Mouse (Mus musculus) heart, embryonic 11.5 days (tissue): ENCODE results near the gene Cux1. TPM values are rescaled to one million over a fixed set of nuclear protein-coding genes. Genes with fewer than 3 reads are reported as not detected.
A peak's percentile ranks its signal among the peaks of the same experiment; 100 is the strongest.

Experiments
- ATAC-seq: fragments of 200-750 bp; cut with Nextera tagmentation; replicated peaks from 2 replicates; pipeline ENCODE4 v1.8.0; 2017; ENCODE audit warnings: moderate library complexity; ENCODE audit not compliant: insufficient number of reproducible peaks, low FRiP score, low TSS enrichment
- H3K27ac ChIP-seq: fragments of 300-500 bp; sonication (generic); 2 replicates; pipeline ENCODE4 v1.5.1; 2014; ENCODE audit warnings: mild to moderate bottlenecking, low read depth, low read length
- H3K27me3 ChIP-seq: fragments of 300-500 bp; sonication (generic); 2 replicates; pipeline ENCODE4 v1.6.1; 2014; ENCODE audit warnings: mild to moderate bottlenecking, low read length, mixed read lengths; ENCODE audit not compliant: control insufficient read depth, insufficient read depth
- H3K36me3 ChIP-seq: fragments of 300-500 bp; sonication (generic); 2 replicates; pipeline ENCODE4 v1.6.1; 2014; ENCODE audit warnings: mild to moderate bottlenecking, low read length, moderate library complexity, mixed read lengths; ENCODE audit not compliant: control insufficient read depth, insufficient read depth
- H3K4me1 ChIP-seq: fragments of 300-500 bp; sonication (generic); 2 replicates; pipeline ENCODE4 v1.6.1; 2014; ENCODE audit warnings: low read length; ENCODE audit not compliant: control insufficient read depth, insufficient read depth
- H3K4me2 ChIP-seq: fragments of 300-500 bp; sonication (generic); 2 replicates; pipeline ENCODE4 v1.6.1; 2014; ENCODE audit warnings: mild to moderate bottlenecking, moderate library complexity
- H3K4me3 ChIP-seq: fragments of 300-500 bp; sonication (generic); 2 replicates; pipeline ENCODE4 v1.5.1; 2014; ENCODE audit warnings: low read depth, low read length
- H3K9ac ChIP-seq: fragments of 300-500 bp; sonication (generic); 2 replicates; pipeline ENCODE4 v1.6.1; 2014; ENCODE audit warnings: mild to moderate bottlenecking, low read depth, low read length, moderate library complexity
- H3K9me3 ChIP-seq: fragments of 300-500 bp; sonication (generic); replicated peaks from 2 replicates; pipeline ENCODE4 v1.6.1; 2016; ENCODE audit warnings: low read length; ENCODE audit not compliant: control insufficient read depth
- WGBS: fragments of 180-500 bp; shearing (Covaris S2); extraction: QIAGEN DNeasy Blood & Tissue Kit; methylation state at CpG from one replicate; pipeline ENCODE4 v1.1.7; 2014; ENCODE audit not compliant: insufficient replicate concordance; 5-methylcytosine and 5-hydroxymethylcytosine counted together
- polyA plus RNA-seq: library from polyadenylated mRNA; unstranded; fragments of >200 nt; fragmentation: Nextera tagmentation; extraction: Ambion mirVana; gene quantifications from 2 replicates; pipeline ENCODE4 v1.2.1, GENCODE M21; 2014

The Cux1 gene
- polyA plus RNA-seq, 1 experiment from 2014 or later: 67.5 TPM

DNA sequence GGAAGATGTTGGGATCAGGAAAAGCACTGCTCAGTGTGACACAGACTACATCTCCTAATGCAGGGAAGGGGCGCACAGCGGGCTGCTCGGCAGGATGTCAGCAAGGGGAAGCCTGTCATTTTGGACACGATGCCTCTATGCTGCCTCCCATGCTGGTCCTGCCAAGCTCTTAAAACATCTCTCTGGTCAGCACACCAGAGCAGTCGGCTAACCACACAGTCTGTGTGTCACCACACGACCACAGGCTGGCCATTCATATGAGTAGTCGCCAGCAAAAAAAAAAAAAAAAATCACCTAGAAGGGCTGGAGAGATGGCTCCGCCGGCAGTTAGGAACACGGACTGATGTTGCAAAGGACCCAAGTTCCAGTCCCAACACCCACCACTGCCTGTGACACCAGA lies 10.9 kb upstream of the Cux1 start:
- WGBS: 33% methylated on average over 10 of the region's 10 CpGs
- Histone ChIP-seq H3K9ac (no peak overlapping the region), H3K4me3 (no peak overlapping the region), H3K9me3 (no peaks in the 10 kb centered on the region), H3K27ac (no peak overlapping the region), H3K4me1 (no peaks in the 10 kb centered on the region), H3K27me3 (peaks cover 35% of the 10 kb centered on the region), H3K36me3 (no peaks in the 10 kb centered on the region), H3K4me2 (no peak overlapping the region)
- no peak for ATAC-seq

DNA sequence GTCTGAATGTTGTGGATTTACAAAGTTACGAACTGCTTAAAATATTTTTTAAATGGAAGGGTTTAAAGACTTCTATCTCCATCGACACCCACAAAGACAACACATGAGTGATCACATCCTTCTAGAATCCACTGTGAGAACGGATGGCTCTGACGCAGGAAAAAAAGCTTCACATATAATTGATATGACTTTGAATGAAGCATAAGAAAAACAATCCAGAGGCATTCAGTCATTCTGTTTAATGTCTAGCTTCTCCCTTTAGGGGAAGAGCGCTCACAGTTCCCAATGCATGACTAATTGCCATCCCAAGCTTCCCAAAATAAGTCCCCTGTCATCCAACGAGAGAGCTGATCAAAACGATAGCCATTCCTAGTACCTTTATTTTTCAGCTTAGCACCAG lies 2.9 kb upstream of the Cux1 start:
- Histone ChIP-seq H3K9ac (no peak overlapping the region), H3K4me1 (peaks cover 3% of the 10 kb centered on the region; the same call in 1 of the 2 replicates), H3K9me3 (no peaks in the 10 kb centered on the region), H3K4me3 (no peak overlapping the region), H3K27me3 (peaks cover 14% of the 10 kb centered on the region), H3K36me3 (no peaks in the 10 kb centered on the region), H3K4me2 (no peak overlapping the region), H3K27ac (no peak overlapping the region)
- no peak for ATAC-seq
- 50% methylated on average over 7 of the region's 7 CpGs for WGBS

DNA sequence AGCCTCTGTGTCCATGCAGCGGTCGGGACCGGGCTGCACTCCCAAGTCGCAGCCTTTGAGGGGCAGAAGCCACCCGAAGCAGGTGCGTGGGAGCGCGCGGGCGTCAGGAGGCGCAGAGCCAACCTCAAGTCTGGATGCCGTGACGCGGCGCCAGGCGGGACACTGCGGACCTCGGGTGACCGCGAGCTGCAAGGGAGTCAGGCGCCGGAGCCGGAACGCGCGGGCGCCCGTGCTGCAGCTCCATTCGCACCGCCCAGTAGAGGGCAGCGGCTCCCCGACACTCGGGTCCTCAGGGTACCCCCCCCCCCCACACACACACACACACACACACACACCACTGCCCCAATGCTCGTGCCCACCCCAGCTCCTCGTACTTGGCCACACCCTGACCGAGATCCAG lies 1.5 kb upstream of the Cux1 start:
- peaks cover 4% of the 10 kb centered on the region; the same call in 1 of the 2 replicates for H3K4me1 ChIP-seq
- H3K9ac ChIP-seq: peak overlapping the region; percentile 66
- peaks cover 10% of the 10 kb centered on the region for H3K27me3 ChIP-seq
- no peaks in the 10 kb centered on the region for H3K9me3 ChIP-seq
- no peak overlapping the region for H3K27ac ChIP-seq
- H3K36me3 ChIP-seq: no peaks in the 10 kb centered on the region
- under 1% methylated on average over 29 of the region's 36 CpGs for WGBS
- ATAC-seq: no peak
- H3K4me3 ChIP-seq: peak overlapping the region; percentile 80
- H3K4me2 ChIP-seq: peak overlapping the region; percentile 99

DNA sequence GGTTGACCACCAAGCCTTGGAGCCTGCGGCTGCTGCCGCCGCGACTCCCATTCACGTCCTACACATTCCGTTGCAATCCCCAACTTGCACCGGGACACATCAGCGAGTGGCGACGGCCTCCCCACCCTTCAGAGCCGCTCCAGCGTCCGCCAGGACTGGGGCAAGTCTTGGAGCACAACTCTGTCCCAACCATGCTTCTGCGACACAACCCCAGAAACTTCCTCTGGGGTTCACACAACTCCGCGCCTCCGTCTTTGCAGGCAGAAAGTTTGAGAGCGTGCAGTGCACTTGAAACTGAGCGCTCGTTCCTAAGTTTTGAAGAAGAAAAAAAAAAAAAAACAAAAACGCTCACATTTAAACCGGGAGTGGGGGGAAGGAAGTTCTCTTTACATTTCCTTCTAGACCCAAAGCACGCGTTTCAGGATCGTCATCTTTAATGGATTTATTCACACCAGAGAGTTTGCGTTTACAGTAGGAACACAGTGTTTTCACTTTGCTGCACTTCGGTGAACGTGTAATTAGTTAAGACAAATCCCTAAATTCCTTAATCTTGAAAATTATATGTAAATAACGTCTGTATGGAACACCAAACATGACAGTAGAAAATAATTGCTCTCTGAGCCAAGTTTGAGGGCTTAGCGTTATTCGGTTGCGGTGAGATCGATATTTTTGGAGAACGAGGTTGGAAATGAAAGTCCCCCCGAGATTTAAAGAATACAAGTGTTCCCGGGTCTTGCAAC lies 906 bp upstream of the Cux1 start:
- H3K27me3 ChIP-seq: peaks cover 10% of the 10 kb centered on the region
- H3K9me3 ChIP-seq: no peaks in the 10 kb centered on the region
- no peak overlapping the region for H3K27ac ChIP-seq
- H3K36me3 ChIP-seq: no peaks in the 10 kb centered on the region
- peak overlapping the region; percentile 95 for H3K9ac ChIP-seq
- H3K4me2 ChIP-seq: peak overlapping the region; percentile 99
- H3K4me1 ChIP-seq: peaks cover 4% of the 10 kb centered on the region; the same call in 1 of the 2 replicates
- H3K4me3 ChIP-seq: peak overlapping the region; percentile 80
- peak; percentile 15; the same call in 1 of the 2 replicates for ATAC-seq
- under 1% methylated on average over 36 of the region's 36 CpGs for WGBS

- peak overlapping the region; percentile 92 for H3K27ac ChIP-seq
- H3K9ac ChIP-seq: peak overlapping the region; percentile 95
- peak; percentile 43; the same call in 1 of the 2 replicates for ATAC-seq
- under 1% methylated on average over 31 of the region's 31 CpGs for WGBS
- peaks cover 10% of the 10 kb centered on the region for H3K27me3 ChIP-seq
- H3K4me1 ChIP-seq: peaks cover 4% of the 10 kb centered on the region; the same call in 1 of the 2 replicates
- no peaks in the 10 kb centered on the region for H3K9me3 ChIP-seq
- H3K4me2 ChIP-seq: peak overlapping the region; percentile 99
- H3K4me3 ChIP-seq: peak overlapping the region; percentile 80
- H3K36me3 ChIP-seq: no peaks in the 10 kb centered on the region
Observed at GRCm38 (mm10) chr5:136566812-136567175, 496 bp downstream of the Cux1 start.

DNA sequence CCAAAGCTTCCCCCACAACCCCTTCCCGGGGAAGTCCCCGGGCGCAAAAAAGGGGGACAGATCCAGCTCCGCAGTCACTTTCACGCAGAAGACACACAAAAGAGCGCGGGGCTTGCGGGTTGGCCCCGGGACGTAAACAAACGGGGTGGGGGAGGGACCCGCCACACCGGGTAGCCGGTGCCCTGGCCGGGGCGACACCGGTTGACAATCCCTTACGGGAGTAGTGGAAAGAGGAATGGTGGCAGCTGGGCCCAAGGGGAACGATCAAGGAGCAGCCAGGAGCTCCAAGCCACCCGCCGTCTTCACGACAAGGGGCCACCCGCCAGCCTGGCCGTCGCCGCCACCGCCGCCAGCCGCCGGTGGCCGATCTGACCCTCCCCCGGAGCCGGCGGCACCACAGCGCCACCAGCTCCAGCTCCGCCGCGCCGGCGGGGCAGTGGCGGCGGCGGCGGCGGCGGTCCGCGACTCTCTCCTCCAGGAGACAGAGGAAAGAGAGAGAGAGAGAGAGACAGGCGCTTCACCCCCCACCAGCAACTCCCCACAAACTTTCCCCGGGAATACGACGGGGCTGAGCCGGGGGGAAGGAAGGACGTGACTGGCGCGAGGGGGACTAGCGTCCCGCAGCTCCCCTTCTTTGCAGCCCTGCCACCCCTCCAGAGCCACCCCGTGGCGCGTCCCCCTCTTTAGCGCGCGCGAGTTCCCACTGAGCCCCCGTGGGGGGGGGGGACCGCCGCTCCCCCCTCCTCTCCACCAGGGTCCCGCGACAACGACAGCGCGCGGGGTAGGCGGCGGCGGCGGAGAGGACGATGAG lies 1.1 kb downstream of the Cux1 start:
- Histone ChIP-seq H3K4me3 (peak overlapping the region; percentile 80), H3K9ac (peak overlapping the region; percentile 95), H3K27ac (peak overlapping the region; percentile 92), H3K27me3 (peaks cover 10% of the 10 kb centered on the region), H3K4me2 (peak overlapping the region; percentile 99), H3K4me1 (peaks cover 4% of the 10 kb centered on the region; the same call in 1 of the 2 replicates), H3K9me3 (no peaks in the 10 kb centered on the region), H3K36me3 (no peaks in the 10 kb centered on the region)
- peak; percentile 28 for ATAC-seq
- WGBS: under 1% methylated on average over 50 of the region's 79 CpGs

- Histone ChIP-seq H3K36me3 (no peaks in the 10 kb centered on the region), H3K9ac (peak overlapping the region; percentile 95), H3K27me3 (peaks cover 8% of the 10 kb centered on the region), H3K9me3 (no peaks in the 10 kb centered on the region), H3K4me1 (peaks cover 6% of the 10 kb centered on the region), H3K4me2 (peak overlapping the region; percentile 99), H3K27ac (peak overlapping the region; percentile 92), H3K4me3 (peak overlapping the region; percentile 80)
- under 1% methylated on average over 32 of the region's 32 CpGs for WGBS
- no peak for ATAC-seq
Observed at GRCm38 (mm10) chr5:136565311-136565811, 1.9 kb downstream of the Cux1 start.

GRCm38 (mm10) chr5:136564613-136565299 lies 2.5 kb downstream of the Cux1 start:
- H3K4me1 ChIP-seq: peaks cover 6% of the 10 kb centered on the region
- H3K9me3 ChIP-seq: no peaks in the 10 kb centered on the region
- H3K27ac ChIP-seq: 0 out of 2 replicates have a peak overlapping the region, but pooled peaks have one; percentile 92
- H3K9ac ChIP-seq: peak overlapping the region; percentile 95
- WGBS: 39% methylated on average over 11 of the region's 11 CpGs
- H3K27me3 ChIP-seq: peaks cover 4% of the 10 kb centered on the region; the same call in 1 of the 2 replicates
- H3K36me3 ChIP-seq: no peaks in the 10 kb centered on the region
- peak overlapping the region; percentile 80 for H3K4me3 ChIP-seq
- ATAC-seq: no peak
- H3K4me2 ChIP-seq: peak overlapping the region; percentile 99
